Mouse (Mus musculus): ENCODE results near the gene Sugct. TPM values are rescaled to one million over a fixed set of nuclear protein-coding genes. Genes with fewer than 3 reads are reported as not detected.

Gene Sugct
- 4.8 and 4.9 TPM in 2 replicates for polyA plus RNA-seq (2016; fragmentation: Nextera tagmentation; extraction: Ambion mirVana)

- WGBS: under 1% methylated on average over 65 of the region's 66 CpGs
- Histone ChIP-seq H3K27me3 (replicated peaks) (no peaks in the 10 kb centered on the region), H3K4me1 (replicated peaks) (peaks cover 7% of the 10 kb centered on the region), H3K4me3 (peak within 1 kb of the TSS; percentile 90), H3K36me3 (peaks cover 3% of the 10 kb centered on the region; the same call in 1 of the 2 replicates), H3K9me3 (replicated peaks) (no peaks in the 10 kb centered on the region), H3K4me2 (peak within 1 kb of the TSS; percentile 74), H3K27ac (ENCODE audit: poor library complexity, severe bottlenecking) (peak within 1 kb of the TSS; percentile 91), H3K9ac (peak within 1 kb of the TSS; percentile 94)
- ATAC-seq (ENCODE audit: insufficient number of reproducible peaks, low FRiP score): peak; percentile 98
Observed at GRCm38 (mm10) chr13:17694911-17695699, at the start of gene Sugct, which contains the start of gene Mplkip. Sugct (minus strand) TSS chr13:17695553. Mplkip (plus strand) TSS chr13:17695192.

GRCm38 (mm10) chr13:17728798-17729197 lies 33.4 kb upstream of the Sugct start:
- Histone ChIP-seq H3K4me3 (no peak overlapping the region), H3K36me3 (peaks cover 12% of the 10 kb centered on the region), H3K9me3 (replicated peaks) (no peaks in the 10 kb centered on the region), H3K27me3 (replicated peaks) (no peaks in the 10 kb centered on the region), H3K9ac (no peak overlapping the region), H3K27ac (ENCODE audit: poor library complexity, severe bottlenecking) (no peak overlapping the region), H3K4me2 (no peak overlapping the region), H3K4me1 (replicated peaks) (no peaks in the 10 kb centered on the region)
- no peak for ATAC-seq (ENCODE audit: insufficient number of reproducible peaks, low FRiP score)
- WGBS: 92% methylated on average over 3 of the region's 3 CpGs

- no peak overlapping the region for H3K4me3 ChIP-seq
- H3K27ac ChIP-seq (ENCODE audit: poor library complexity, severe bottlenecking): no peak overlapping the region
- H3K9me3 ChIP-seq (replicated peaks): no peaks in the 10 kb centered on the region
- peaks cover 12% of the 10 kb centered on the region for H3K36me3 ChIP-seq
- H3K27me3 ChIP-seq (replicated peaks): no peaks in the 10 kb centered on the region
- H3K4me2 ChIP-seq: no peak overlapping the region
- no peak for ATAC-seq (ENCODE audit: insufficient number of reproducible peaks, low FRiP score)
- WGBS: 88% methylated on average over 4 of the region's 4 CpGs
- no peak overlapping the region for H3K9ac ChIP-seq
- no peaks in the 10 kb centered on the region for H3K4me1 ChIP-seq (replicated peaks)
Observed at GRCm38 (mm10) chr13:17727922-17728321, 32.6 kb upstream of the Sugct start.

GRCm38 (mm10) chr13:17717357-17717756 lies 22.0 kb upstream of the Sugct start:
- Histone ChIP-seq H3K36me3 (peaks cover 26% of the 10 kb centered on the region), H3K27me3 (replicated peaks) (no peaks in the 10 kb centered on the region), H3K4me3 (no peak overlapping the region), H3K9me3 (replicated peaks) (no peaks in the 10 kb centered on the region), H3K4me1 (replicated peaks) (no peaks in the 10 kb centered on the region), H3K27ac (ENCODE audit: poor library complexity, severe bottlenecking) (no peak overlapping the region), H3K4me2 (no peak overlapping the region), H3K9ac (no peak overlapping the region)
- ATAC-seq (ENCODE audit: insufficient number of reproducible peaks, low FRiP score): no peak
- WGBS: 91% methylated on average over 1 of the region's 1 CpGs

GRCm38 (mm10) chr13:17708784-17709311 lies 13.5 kb upstream of the Sugct start:
- Histone ChIP-seq H3K36me3 (peaks cover 3% of the 10 kb centered on the region; the same call in 1 of the 2 replicates), H3K4me2 (no peak overlapping the region), H3K27me3 (replicated peaks) (no peaks in the 10 kb centered on the region), H3K4me1 (replicated peaks) (no peaks in the 10 kb centered on the region), H3K9me3 (replicated peaks) (no peaks in the 10 kb centered on the region), H3K27ac (ENCODE audit: poor library complexity, severe bottlenecking) (no peak overlapping the region), H3K9ac (no peak overlapping the region), H3K4me3 (no peak overlapping the region)
- ATAC-seq (ENCODE audit: insufficient number of reproducible peaks, low FRiP score): no peak
- 81% methylated on average over 5 of the region's 5 CpGs for WGBS

GRCm38 (mm10) chr13:17705188-17705826 lies 10.0 kb upstream of the Sugct start:
- Histone ChIP-seq H3K9ac (no peak overlapping the region), H3K27me3 (replicated peaks) (no peaks in the 10 kb centered on the region), H3K4me1 (replicated peaks) (peaks cover 5% of the 10 kb centered on the region), H3K36me3 (peaks cover 9% of the 10 kb centered on the region; the same call in 1 of the 2 replicates), H3K9me3 (replicated peaks) (no peaks in the 10 kb centered on the region), H3K4me2 (no peak overlapping the region), H3K4me3 (no peak overlapping the region), H3K27ac (ENCODE audit: poor library complexity, severe bottlenecking) (no peak overlapping the region)
- ATAC-seq (ENCODE audit: insufficient number of reproducible peaks, low FRiP score): no peak
- 86% methylated on average over 6 of the region's 6 CpGs for WGBS

- peaks cover 12% of the 10 kb centered on the region for H3K36me3 ChIP-seq
- no peak overlapping the region for H3K4me2 ChIP-seq
- no peaks in the 10 kb centered on the region for H3K9me3 ChIP-seq (replicated peaks)
- no peak overlapping the region for H3K4me3 ChIP-seq
- H3K27ac ChIP-seq (ENCODE audit: poor library complexity, severe bottlenecking): no peak overlapping the region
- no peaks in the 10 kb centered on the region for H3K27me3 ChIP-seq (replicated peaks)
- H3K9ac ChIP-seq: no peak overlapping the region
- peaks cover 8% of the 10 kb centered on the region for H3K4me1 ChIP-seq (replicated peaks)
- no peak for ATAC-seq (ENCODE audit: insufficient number of reproducible peaks, low FRiP score)
Observed at GRCm38 (mm10) chr13:17702311-17702710, 7.0 kb upstream of the Sugct start.

DNA sequence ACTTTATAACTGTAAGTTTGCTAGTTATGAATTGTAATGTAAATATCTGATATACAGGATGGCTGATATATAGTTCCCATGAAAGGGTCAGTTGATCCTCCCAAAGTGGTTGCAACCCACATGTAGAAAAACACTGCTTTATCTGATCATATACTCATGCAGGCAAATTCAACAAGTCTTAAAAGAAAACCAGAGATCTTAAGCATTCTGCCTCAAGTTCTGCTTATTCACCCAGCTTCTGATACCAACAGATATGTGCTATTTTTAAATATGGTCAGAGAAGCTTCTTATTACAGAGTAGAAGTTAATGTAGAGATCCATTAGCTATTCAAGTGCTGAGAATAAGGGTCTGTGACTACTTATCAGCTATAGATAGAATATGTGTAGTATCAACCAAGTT lies 6.0 kb upstream of the Sugct start:
- H3K4me1 ChIP-seq (replicated peaks): peaks cover 8% of the 10 kb centered on the region
- no peak overlapping the region for H3K27ac ChIP-seq (ENCODE audit: poor library complexity, severe bottlenecking)
- no peak overlapping the region for H3K4me2 ChIP-seq
- no peak overlapping the region for H3K9ac ChIP-seq
- no peak for ATAC-seq (ENCODE audit: insufficient number of reproducible peaks, low FRiP score)
- H3K36me3 ChIP-seq: peaks cover 12% of the 10 kb centered on the region
- H3K27me3 ChIP-seq (replicated peaks): no peaks in the 10 kb centered on the region
- no peak overlapping the region for H3K4me3 ChIP-seq
- no peaks in the 10 kb centered on the region for H3K9me3 ChIP-seq (replicated peaks)

- H3K9me3 ChIP-seq (replicated peaks): no peaks in the 10 kb centered on the region
- H3K27me3 ChIP-seq (replicated peaks): no peaks in the 10 kb centered on the region
- H3K27ac ChIP-seq (ENCODE audit: poor library complexity, severe bottlenecking): no peak overlapping the region
- H3K4me2 ChIP-seq: no peak overlapping the region
- 85% methylated on average over 3 of the region's 3 CpGs for WGBS
- H3K4me1 ChIP-seq (replicated peaks): peaks cover 8% of the 10 kb centered on the region
- ATAC-seq (ENCODE audit: insufficient number of reproducible peaks, low FRiP score): no peak
- peaks cover 12% of the 10 kb centered on the region for H3K36me3 ChIP-seq
- H3K4me3 ChIP-seq: no peak overlapping the region
- H3K9ac ChIP-seq: no peak overlapping the region
Observed at GRCm38 (mm10) chr13:17700090-17700715, 4.8 kb upstream of the Sugct start.

- H3K27ac ChIP-seq (ENCODE audit: poor library complexity, severe bottlenecking): peak overlapping the region; percentile 91
- H3K9ac ChIP-seq: peak overlapping the region; percentile 94
- peaks cover 3% of the 10 kb centered on the region; the same call in 1 of the 2 replicates for H3K36me3 ChIP-seq
- H3K9me3 ChIP-seq (replicated peaks): no peaks in the 10 kb centered on the region
- no peaks in the 10 kb centered on the region for H3K27me3 ChIP-seq (replicated peaks)
- H3K4me3 ChIP-seq: peak overlapping the region; percentile 90
- peaks cover 7% of the 10 kb centered on the region for H3K4me1 ChIP-seq (replicated peaks)
- WGBS: 9% methylated on average over 7 of the region's 7 CpGs
- no peak for ATAC-seq (ENCODE audit: insufficient number of reproducible peaks, low FRiP score)
- H3K4me2 ChIP-seq: peak overlapping the region; percentile 71
Observed at GRCm38 (mm10) chr13:17695898-17696580, 686 bp upstream of the Sugct start.

All from heart, embryonic 12.5 days (tissue).